Mouse (Mus musculus): ENCODE measurements at regions not wholly inside any gene's neighbourhood (a gene's known extent, or its start where the extent isn't known, plus 50 kb on each side); places are given as distances from the start of the nearest gene placed in this dataset.

DNA sequence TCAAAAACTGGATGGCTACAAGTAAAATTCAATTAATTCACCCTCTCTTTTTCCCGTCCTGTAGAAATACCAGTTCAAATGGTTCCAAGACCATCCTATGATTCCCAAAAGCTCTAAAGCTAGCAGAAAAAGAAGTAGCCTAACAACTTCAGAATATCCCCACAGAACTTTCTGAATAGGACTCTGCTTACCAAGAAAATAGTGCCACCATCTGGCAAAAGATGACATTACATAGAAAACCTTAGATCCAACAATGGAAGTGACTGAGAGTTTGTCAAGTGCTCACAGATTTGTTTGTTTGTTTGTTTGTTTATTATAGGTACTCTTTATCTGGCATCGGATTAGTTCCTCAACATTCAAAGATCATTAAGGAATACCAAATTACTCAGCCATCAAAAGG, 93.5 kb upstream of the Selenop start:
- TF ChIP-seq EP300 (IDR thresholded peaks at IDR 0.05; ENCODE audit: low read depth) (no peak), CTCF (IDR thresholded peaks at IDR 0.05; ENCODE audit: low read depth) (peak; percentile 35)
